Mouse (Mus musculus) ovary, postnatal 14 days (tissue): Measurements from ENCODE around the gene Fli1.

ENCODE experiments used
- DNase-seq: peaks from one replicate; pipeline ENCODE4 v3.0.0; 2022; ENCODE audit warnings: low spot score

The Fli1 gene

DNA sequence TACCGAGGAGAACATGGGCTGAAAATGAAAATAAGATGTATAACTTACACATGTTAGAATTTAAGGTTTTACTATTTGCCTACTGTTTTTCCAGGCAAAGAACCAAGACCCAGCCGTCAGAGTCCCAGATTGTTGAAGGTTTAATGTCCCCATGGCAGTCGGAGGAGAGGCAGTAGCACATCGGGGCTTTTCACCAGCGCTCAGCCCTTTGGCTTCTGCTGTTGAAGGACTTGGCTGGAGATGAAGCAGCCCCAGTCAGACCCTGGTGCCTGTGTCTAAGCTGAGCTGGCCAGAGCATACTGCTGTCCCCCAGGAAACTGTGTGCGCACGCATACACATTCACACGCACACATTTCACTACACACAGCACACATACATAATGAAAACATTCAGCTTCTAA, 75.2 kb downstream of the Fli1 start:
- no peak for DNase-seq

DNA sequence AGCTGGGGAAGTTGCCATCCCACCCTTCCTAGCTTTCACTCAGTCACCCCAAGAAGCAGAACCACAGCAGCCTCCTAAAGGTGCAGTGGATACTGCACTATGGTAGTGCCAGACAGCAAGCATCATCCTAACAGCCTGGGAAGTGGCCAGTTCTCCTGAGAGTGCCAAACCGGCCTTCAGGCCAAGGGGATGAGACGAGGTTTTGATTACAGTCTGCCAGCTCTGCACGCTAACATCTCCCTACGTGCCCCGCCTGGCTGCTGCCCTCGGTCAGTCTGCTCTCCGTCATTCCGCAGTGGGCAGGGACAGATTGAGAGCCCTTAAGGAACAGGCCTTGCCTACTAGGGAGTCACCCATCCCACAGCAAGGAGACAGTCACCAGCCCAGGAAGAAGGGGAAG, 75.8 kb downstream of the Fli1 start:
- no peak for DNase-seq

GRCm38 (mm10) chr9:32456707-32457106, 86.0 kb downstream of the Fli1 start:
- no peak for DNase-seq

- no peak for DNase-seq
These were observed 92.5 kb downstream of the Fli1 start for GRCm38 (mm10) chr9:32450161-32450560.

GRCm38 (mm10) chr9:32448766-32449165, 93.9 kb downstream of the Fli1 start:
- no peak for DNase-seq

DNA sequence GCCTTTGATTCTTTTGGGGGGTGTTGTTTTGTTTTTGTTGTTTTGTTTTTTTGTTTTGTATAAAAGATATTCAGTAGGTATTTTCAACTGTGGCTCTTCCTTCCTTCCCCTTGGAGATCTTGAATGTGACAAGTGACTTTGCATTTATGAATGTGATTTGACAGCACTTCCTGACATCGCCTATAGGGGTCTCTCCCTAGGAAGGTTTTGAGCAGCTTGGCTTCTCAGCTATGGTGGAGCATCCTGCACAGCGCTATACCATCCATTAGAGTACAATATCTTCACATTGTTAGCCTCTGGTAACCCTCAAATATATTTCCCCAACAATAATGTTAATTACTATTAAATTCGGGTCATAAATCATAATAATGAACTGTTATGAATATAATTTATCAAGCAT, 96.9 kb downstream of the Fli1 start:
- DNase-seq = no peak

- DNase-seq = no peak
These were observed 98.0 kb downstream of the Fli1 start for GRCm38 (mm10) chr9:32444453-32445201.

DNA sequence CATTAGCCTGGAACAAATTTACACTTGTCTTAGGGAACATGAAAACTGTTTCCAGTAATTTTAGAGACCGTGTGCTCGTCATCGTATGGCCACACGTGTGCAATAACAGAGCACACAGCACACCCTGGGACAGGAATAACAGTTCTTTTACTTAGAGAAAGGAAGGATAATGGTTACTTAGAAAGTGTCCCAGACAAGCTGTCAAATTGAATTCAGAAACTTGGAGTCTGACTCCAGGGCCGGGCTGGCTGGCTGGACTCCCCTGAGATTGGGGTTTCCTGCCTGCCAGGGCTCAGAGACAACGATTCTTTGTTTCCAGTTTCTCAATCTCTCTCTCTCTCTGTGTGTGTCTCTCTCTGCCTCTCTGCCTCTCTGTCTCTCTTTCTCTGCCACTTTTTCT, 98.8 kb downstream of the Fli1 start:
- no peak for DNase-seq

DNA sequence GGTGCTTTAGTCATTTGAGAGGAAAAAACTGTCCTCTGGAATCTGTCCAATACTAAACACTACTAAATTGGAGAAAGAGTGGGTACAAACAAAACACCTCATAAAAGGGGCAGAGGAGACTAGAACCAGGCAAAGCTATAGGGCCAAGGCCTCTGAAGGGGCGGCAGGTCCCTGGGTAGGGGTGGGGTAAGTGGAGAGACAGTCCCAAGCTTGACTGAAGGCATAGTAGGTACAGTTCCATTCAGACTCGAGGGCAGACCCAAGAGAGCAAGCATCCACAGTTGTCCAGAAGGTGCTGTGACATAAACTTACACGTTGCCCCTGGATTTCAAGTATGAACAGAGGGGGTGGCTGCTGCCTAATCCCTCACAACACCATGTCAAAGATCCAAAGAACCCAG, 99.5 kb downstream of the Fli1 start:
- no peak for DNase-seq

GRCm38 (mm10) chr9:32434241-32435213, 108.1 kb downstream of the Fli1 start:
- no peak for DNase-seq

- no peak for DNase-seq
These were observed 111.6 kb downstream of the Fli1 start for GRCm38 (mm10) chr9:32431061-32431460.

DNA sequence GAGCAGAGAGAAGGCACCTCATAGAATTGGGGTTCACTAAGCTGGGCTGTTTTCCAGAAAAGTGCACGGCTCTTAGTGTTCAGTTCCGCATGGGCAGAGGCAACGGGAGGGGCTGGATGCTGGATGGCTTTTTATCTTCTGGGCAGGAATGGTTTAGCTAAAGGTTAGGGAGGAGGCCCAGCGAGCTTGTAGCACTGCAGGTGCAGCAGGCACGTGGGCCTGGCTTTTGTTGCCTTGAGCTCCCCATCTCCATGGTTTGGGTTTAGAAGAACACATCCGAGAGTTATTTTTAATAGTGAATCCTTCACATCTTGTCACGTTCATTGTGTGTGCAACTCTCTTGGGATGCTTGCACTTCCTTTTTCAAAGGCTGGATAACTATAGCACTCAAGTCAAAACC, 117.3 kb downstream of the Fli1 start:
- no peak for DNase-seq

GRCm38 (mm10) chr9:32420711-32421110, 122.0 kb downstream of the Fli1 start:
- no peak for DNase-seq

DNA sequence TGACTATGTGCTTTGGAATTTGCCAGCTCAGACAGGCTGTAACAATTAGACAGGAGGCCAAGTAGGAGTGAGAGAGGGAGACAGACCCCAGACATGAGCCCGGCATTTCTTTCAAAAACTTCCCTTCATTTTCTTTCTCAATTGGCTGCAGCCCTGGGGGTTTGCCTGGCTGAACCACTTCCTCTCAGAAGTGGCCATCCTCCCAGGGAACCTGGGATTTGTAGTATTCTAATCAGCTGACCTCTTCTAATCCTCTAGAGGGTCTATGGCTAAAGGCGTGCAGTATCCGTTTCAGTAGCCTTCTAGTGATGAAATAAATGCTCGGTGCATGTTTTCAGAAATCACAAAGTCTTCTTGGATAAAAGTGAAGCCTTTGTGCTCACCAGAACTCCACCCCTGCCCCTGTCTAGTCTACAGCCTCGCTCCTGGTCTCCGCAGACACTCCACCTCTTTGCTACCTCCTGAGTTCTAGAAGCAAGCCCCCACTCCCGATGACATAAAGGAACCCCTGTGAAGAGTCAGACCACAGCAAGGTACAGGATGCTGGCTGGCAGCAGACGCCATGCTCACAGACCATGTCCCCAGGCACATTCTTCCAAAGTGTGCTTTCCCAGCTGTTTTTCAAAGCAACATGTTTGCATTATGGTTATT, 125.1 kb downstream of the Fli1 start:
- DNase-seq = no peak

GRCm38 (mm10) chr9:32415952-32416351, 126.7 kb downstream of the Fli1 start:
- DNase-seq = no peak

- no peak for DNase-seq
These were observed 127.7 kb downstream of the Fli1 start for GRCm38 (mm10) chr9:32414956-32415355.

DNA sequence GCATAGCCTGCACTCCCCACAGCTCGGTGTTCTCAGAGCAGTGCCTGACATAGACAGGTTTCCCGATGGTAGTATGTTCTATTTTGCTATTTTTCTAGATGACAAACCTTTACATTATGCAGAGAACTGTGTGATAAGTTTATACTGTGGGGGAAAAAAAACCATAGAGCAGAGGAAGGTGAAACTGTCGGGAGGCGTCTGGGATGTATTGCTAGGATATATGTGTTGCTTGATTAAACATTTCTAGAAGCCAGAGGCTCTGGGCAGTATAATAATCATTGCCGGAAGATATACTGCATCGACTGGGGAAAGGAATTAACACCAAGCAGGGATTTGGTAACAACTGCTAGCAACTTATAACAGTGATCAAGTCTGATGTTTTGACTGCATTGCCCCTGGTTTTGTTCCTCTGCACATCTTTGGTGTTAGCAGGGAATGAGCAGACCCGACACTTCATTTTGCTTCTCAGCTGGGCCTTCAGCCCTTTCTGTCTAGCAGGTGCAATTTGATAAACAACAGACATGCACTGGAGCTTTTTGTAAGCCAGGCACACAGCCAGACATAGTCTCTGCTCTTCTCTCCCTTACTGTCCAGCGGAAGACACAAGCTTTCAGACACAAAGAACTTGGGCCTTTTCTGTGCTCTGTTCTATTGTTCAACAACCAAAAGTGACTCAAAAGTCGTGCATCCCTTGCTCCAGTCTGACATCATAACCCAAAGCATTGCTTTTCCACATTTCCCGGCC, 129.7 kb downstream of the Fli1 start:
- DNase-seq = no peak

DNA sequence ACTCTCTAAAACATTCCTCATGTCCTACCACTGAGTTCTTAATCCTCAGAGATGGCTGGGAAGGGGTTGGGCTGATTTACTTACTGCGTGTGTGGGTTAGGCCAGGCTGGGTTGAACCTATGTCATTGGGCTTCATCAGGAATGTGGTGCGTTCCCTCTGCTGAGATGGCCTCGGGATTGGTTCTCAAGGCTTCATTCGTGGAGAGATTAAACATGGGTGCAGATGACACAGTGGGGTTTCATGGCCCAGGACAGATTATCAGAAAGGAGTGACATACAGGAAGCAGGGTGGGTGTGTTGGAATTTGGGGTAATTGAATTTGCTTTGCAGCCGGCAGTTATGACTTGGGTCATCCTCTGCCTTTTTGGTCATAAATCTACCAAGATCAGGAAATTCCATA, 131.2 kb downstream of the Fli1 start:
- DNase-seq = no peak

GRCm38 (mm10) chr9:32410671-32411070, 132.0 kb downstream of the Fli1 start:
- no peak for DNase-seq

DNA sequence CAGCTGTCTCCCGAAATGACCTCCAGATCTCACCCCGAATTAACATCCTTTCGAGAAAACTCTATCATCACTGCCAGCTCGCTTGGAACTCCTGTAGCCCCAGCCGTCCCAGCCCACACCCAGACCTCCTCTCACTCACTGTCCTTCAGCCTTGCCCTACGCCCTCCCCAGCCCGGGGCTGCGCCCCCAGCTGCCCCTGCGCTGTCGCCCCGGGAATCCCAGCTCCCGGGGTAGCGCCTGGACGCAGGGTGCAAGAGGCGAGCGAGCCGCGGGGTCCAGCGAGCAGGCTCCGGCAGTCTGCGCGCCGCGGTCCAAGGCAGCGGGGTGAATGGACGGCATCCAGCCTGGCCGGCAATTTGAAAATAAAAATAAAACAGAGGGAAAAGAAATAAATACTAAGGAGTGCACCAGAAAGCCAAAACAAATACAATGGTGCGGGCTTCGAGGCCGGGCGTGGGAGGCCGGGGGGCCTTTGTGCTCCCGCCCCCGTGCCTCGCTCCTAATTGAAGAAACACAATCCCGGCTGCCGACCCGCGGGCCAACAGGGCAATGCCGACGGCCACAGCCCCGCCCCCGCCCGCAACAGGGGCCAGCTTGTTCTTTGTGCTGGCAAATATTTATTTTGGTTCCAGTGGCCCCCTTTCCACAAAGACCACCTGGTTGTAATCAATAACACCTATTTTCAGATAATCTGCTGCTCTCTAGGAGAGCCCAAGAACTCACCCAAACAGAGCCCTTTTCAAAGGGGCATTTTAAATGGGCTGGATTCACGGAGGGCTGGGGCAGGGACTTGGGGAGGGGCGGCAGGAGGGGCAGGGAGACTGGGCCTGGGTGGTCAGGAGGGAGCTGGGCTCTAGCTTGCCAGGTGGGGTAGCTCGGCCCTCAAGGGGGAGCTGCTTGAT, 133.3 kb downstream of the Fli1 start:
- no peak for DNase-seq

DNA sequence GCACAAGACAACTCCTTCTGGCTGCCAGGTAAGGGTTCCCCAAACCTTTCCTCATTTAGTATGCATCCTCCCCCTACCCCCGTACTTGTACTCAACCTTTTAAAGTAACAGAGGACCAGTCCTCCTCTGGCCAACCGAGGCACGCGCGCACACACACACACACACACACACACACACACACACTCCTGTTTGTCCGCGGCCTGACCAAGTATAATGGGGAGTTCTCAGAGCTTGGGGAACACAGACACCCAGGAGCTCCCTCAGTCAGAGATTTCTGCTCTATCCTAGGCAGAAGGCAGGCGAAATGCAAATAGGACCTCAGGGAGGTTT, 134.0 kb downstream of the Fli1 start:
- DNase-seq = no peak
